Mouse (Mus musculus): ENCODE measurements around the gene Atxn2.

- TF ChIP-seq CTCF (IDR thresholded peaks at IDR 0.05; ENCODE audit: insufficient read depth, low read depth, low read length) (no peak), POLR2A (IDR thresholded peaks at IDR 0.05; ENCODE audit: insufficient read depth, low read depth, low read length) (no peak)
These were observed 102.6 kb downstream of the Atxn2 start for GRCm38 (mm10) chr5:121813744-121814143.
